Mouse (Mus musculus): ENCODE data around the gene Nme4. TPM values are rescaled to one million over a fixed set of nuclear protein-coding genes. Genes with fewer than 3 reads are reported as not detected.

Gene Nme4
- polyA plus RNA-seq (2015; fragmentation: Nextera tagmentation; extraction: Ambion mirVana): 87.1 and 98.8 TPM in 2 replicates

GRCm38 (mm10) chr17:26095121-26095740, at the start of gene Nme4:
TSS of gene Nme4 (minus strand) at chr17:26095602.
- H3K4me2 ChIP-seq (replicated peaks): peak within 1 kb of the TSS; percentile 85
- H3K36me3 ChIP-seq: no peaks in the 10 kb centered on the region; the same call in 1 of the 2 replicates
- peak within 1 kb of the TSS; percentile 71 for H3K27ac ChIP-seq (replicated peaks)
- no peaks in the 10 kb centered on the region for H3K9me3 ChIP-seq (replicated peaks)
- 1% methylated on average over 47 of the region's 47 CpGs for WGBS
- peak within 1 kb of the TSS; percentile 74 for H3K9ac ChIP-seq
- peak within 1 kb of the TSS; percentile 72 for H3K4me3 ChIP-seq (replicated peaks)
- H3K4me1 ChIP-seq: peaks cover 15% of the 10 kb centered on the region
- ATAC-seq (ENCODE audit: insufficient number of reproducible peaks, low FRiP score, low TSS enrichment, low read depth): 0 out of 2 replicates have a peak, but pooled peaks have one; percentile 63
- H3K27me3 ChIP-seq: no peaks in the 10 kb centered on the region

DNA sequence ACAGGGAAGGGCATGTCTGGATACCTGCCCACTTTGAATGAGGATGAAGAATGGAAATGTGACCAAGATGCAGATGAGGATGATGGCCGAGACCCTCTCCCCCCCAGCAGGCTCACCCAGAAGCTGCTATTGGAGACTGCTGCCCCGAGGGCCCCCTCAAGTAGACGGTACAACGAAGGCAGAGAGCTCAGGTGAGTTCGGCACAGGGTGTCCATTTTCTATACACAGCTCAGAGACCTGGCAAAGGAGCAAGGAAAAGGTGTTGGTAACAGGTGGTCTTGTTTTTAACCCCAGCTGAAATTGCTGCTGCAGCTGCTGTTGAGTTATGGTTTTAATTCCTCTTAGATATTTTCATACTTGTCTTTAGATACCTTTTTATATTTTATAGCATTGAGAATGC, 48.0 kb upstream of the Nme4 start:
- 90% methylated on average over 5 of the region's 5 CpGs for WGBS
- peaks cover 47% of the 10 kb centered on the region for H3K36me3 ChIP-seq
- peaks cover 22% of the 10 kb centered on the region for H3K4me1 ChIP-seq
- no peak overlapping the region for H3K4me2 ChIP-seq (replicated peaks)
- no peak overlapping the region for H3K4me3 ChIP-seq (replicated peaks)
- H3K27ac ChIP-seq (replicated peaks): no peak overlapping the region
- no peaks in the 10 kb centered on the region for H3K9me3 ChIP-seq (replicated peaks)
- no peaks in the 10 kb centered on the region for H3K27me3 ChIP-seq
- no peak for ATAC-seq (ENCODE audit: insufficient number of reproducible peaks, low FRiP score, low TSS enrichment, low read depth)
- no peak overlapping the region for H3K9ac ChIP-seq

GRCm38 (mm10) chr17:26142796-26143195, 47.4 kb upstream of the Nme4 start:
- Histone ChIP-seq H3K4me1 (peaks cover 28% of the 10 kb centered on the region), H3K27ac (replicated peaks) (no peak overlapping the region), H3K27me3 (no peaks in the 10 kb centered on the region), H3K9ac (no peak overlapping the region), H3K4me3 (replicated peaks) (no peak overlapping the region), H3K36me3 (peaks cover 41% of the 10 kb centered on the region), H3K9me3 (replicated peaks) (no peaks in the 10 kb centered on the region), H3K4me2 (replicated peaks) (no peak overlapping the region)
- 87% methylated on average over 4 of the region's 4 CpGs for WGBS
- no peak for ATAC-seq (ENCODE audit: insufficient number of reproducible peaks, low FRiP score, low TSS enrichment, low read depth)

DNA sequence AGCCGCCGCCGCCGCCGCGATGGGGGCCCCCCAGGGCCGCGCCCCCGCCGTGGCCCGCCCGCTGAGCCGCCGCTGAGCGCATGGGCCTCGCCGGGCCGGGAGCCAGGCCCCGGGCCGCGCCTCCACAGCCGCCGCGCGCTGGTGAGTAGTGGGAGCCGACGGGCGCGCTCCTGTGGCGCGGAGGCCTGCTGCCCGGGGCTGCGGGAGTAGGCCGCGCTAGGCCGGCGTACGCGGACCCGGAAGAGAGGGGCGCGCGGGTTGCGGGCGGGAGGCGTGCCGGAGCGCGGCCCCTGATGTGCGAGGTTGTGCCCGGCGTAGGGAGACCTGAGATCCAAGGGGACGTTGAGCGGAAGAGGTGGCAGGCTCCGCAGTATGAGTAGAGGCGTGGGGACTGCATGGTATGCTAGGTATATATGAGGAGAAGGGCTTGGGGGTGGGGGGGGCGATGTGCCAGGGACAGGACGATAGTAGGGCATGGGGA, 43.5 kb upstream of the Nme4 start:
- Histone ChIP-seq H3K9me3 (replicated peaks) (no peaks in the 10 kb centered on the region), H3K4me1 (peaks cover 31% of the 10 kb centered on the region), H3K4me3 (replicated peaks) (peak overlapping the region; percentile 90), H3K27ac (replicated peaks) (peak overlapping the region; percentile 96), H3K4me2 (replicated peaks) (peak overlapping the region; percentile 69), H3K27me3 (no peaks in the 10 kb centered on the region), H3K9ac (peak overlapping the region; percentile 97), H3K36me3 (peaks cover 15% of the 10 kb centered on the region)
- peak; percentile 69 for ATAC-seq (ENCODE audit: insufficient number of reproducible peaks, low FRiP score, low TSS enrichment, low read depth)
- under 1% methylated on average over 46 of the region's 58 CpGs for WGBS

DNA sequence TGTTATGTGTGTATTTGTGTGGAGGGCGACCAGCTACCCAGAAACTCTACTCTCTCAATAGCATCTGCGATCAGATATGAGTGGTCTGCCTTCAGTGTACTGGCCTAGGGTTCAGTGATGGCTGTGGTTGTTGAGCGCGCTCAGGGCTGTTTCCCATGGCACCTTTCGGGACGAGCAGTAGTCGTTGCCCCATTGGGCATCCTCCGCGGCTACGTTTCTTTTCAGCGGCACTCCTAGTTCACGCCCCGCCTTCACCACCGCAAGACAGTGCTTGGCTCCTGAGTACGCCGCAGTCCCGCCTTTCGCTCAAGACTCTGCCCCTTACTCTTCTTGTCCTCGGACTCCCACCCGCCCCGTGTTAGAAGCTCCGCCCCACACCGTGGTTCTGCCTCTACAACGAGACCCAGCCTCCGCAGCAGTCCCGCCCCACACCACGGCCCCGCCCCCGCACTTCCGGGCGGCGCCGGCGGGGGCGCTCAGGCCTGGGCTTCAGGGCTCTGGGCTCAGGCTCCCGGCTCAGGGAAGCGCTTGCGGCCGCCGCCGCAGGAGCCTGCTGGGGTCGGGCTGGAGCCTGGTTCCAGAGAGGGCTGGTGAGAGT, 42.9 kb upstream of the Nme4 start, which contains the start of gene Axin1:
Gene Axin1, plus strand, starts transcription at position 450 of the 598 bp plus-strand sequence.
- Histone ChIP-seq H3K9me3 (replicated peaks) (no peaks in the 10 kb centered on the region), H3K36me3 (peaks cover 9% of the 10 kb centered on the region), H3K4me3 (replicated peaks) (peak within 1 kb of the TSS; percentile 90), H3K27me3 (no peaks in the 10 kb centered on the region), H3K9ac (peak within 1 kb of the TSS; percentile 97), H3K27ac (replicated peaks) (peak within 1 kb of the TSS; percentile 96), H3K4me1 (peaks cover 26% of the 10 kb centered on the region), H3K4me2 (replicated peaks) (peak within 1 kb of the TSS; percentile 69)
- WGBS: under 1% methylated on average over 41 of the region's 42 CpGs
- peak; percentile 99 for ATAC-seq (ENCODE audit: insufficient number of reproducible peaks, low FRiP score, low TSS enrichment, low read depth)

GRCm38 (mm10) chr17:26137751-26138130, 42.3 kb upstream of the Nme4 start:
- H3K4me3 ChIP-seq (replicated peaks): peak overlapping the region; percentile 90
- peak overlapping the region; percentile 96 for H3K27ac ChIP-seq (replicated peaks)
- H3K9ac ChIP-seq: peak overlapping the region; percentile 37; the same call in 1 of the 2 replicates
- peak overlapping the region; percentile 69 for H3K4me2 ChIP-seq (replicated peaks)
- 63% methylated on average over 2 of the region's 2 CpGs for WGBS
- ATAC-seq (ENCODE audit: insufficient number of reproducible peaks, low FRiP score, low TSS enrichment, low read depth): no peak
- peaks cover 3% of the 10 kb centered on the region for H3K36me3 ChIP-seq
- peaks cover 24% of the 10 kb centered on the region for H3K4me1 ChIP-seq
- no peaks in the 10 kb centered on the region for H3K27me3 ChIP-seq
- no peaks in the 10 kb centered on the region for H3K9me3 ChIP-seq (replicated peaks)

DNA sequence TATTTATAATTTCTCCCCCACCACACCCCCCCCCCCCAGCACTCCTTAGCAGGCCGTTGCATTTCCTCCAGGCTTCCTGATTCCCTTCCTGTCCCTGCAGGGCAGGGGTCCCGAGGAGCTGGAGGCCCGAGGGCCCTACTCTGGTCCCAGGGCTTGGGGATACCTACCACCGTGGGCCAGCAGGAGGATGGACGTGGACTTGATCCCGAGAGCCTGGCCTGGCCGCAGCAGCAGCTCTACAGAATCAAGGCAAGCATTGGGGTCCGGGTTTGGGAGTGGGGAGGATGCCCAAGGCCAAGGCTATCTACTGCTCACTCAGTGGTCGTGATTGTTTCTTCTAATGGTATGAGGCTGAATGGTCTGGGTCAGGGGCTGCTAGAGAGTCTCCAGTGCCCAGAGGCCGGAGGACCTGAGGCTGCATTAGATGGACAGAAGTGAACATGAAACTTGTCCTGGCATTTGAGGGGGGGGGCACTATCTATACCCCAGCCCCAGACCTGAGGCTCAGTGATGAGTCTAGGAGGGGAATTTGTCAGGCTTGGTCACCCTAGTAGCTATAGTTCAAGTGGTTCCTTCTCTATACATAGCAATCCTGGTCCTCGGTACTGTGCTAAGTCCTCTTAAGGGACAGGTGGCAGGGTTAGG, 41.8 kb upstream of the Nme4 start:
- H3K4me2 ChIP-seq (replicated peaks): no peak overlapping the region
- H3K27me3 ChIP-seq: no peaks in the 10 kb centered on the region
- no peaks in the 10 kb centered on the region; the same call in 1 of the 2 replicates for H3K36me3 ChIP-seq
- H3K4me1 ChIP-seq: peaks cover 24% of the 10 kb centered on the region
- 88% methylated on average over 11 of the region's 11 CpGs for WGBS
- H3K9me3 ChIP-seq (replicated peaks): no peaks in the 10 kb centered on the region
- H3K27ac ChIP-seq (replicated peaks): no peak overlapping the region
- H3K4me3 ChIP-seq (replicated peaks): no peak overlapping the region
- H3K9ac ChIP-seq: no peak overlapping the region
- no peak for ATAC-seq (ENCODE audit: insufficient number of reproducible peaks, low FRiP score, low TSS enrichment, low read depth)

DNA sequence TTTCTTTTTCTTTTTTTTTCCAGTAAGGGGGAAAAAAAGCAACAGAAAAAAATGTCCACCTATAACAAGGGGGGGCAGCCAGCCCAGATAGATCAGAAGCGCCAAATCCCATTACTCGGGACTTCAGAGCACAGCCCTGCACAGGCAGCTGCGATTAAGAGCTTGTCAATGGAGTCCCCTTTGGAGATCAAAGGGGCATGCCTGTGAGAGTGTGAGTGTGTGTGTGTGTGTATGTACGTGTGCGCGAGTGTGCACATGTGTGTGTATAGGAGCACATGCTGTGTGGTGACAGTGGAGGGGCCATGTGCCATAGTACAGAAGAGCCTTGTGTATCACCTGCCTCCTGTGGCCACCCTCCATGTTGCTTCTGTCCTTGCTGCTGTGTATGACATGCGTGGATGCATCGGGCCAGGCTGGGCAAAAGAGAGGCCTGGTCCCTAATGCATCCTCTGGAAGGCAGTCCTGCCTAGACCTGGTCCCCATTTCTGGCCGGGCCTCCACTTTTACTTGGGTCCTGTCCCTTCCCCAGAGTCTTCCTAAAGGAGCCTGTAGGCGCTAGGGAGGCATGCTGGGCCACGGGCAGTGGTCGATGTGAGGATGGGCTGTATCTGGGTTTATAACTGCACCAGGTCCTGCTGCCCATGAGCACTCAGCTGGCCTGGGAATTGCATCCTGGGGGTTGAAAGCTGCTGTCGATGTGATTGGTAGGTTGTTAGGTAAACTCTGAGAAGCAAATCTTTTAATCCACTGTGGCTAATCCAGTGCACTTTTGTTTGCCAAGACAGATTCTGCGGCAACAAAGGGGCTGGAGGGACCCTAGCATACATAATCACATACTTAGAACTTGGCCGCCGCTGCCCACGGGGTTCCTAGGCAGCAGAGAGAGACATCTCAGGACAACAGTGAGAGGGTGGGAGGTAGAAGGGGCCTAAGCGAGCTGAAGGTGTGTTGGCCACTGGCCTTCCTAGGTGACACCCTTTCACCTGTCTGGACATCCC, 36.8 kb upstream of the Nme4 start:
- H3K9me3 ChIP-seq (replicated peaks): no peaks in the 10 kb centered on the region
- 83% methylated on average over 18 of the region's 18 CpGs for WGBS
- no peak overlapping the region for H3K4me2 ChIP-seq (replicated peaks)
- H3K36me3 ChIP-seq: peaks cover 45% of the 10 kb centered on the region
- no peak overlapping the region for H3K4me3 ChIP-seq (replicated peaks)
- no peak overlapping the region for H3K9ac ChIP-seq
- ATAC-seq (ENCODE audit: insufficient number of reproducible peaks, low FRiP score, low TSS enrichment, low read depth): no peak
- H3K4me1 ChIP-seq: no peaks in the 10 kb centered on the region
- H3K27ac ChIP-seq (replicated peaks): no peak overlapping the region
- no peaks in the 10 kb centered on the region for H3K27me3 ChIP-seq

DNA sequence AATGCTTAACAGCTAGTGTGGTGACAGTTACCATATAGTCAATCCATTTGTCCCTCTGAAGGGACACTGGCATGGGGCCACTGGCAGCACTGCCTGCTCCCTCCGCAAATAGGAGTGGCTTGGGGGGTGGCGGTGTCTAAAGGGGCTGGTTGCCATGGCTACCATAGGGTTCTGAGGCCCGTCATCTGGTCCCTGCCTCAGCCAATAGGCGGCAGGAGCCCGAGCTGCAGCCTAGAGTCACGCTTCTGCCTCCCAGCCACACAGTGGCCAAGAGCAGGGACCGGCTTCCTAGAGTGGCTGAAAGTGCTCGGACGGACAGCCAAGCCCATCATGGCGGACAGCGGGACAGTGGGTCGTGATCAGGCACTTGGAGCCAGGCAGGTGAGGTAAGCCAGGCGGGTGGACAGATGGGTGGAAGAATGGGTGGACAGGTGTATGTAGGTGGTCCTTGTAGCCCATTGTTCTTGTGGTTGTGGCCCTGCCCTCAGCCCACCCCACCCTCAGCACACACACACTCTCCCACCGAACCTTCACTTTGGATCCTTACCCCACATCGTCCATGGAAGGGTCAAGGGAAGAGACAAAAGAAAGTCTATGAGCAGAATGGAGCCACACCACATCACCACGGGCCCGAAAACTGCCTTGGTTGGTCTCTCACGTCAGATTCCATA, 35.8 kb upstream of the Nme4 start:
- H3K4me1 ChIP-seq: no peaks in the 10 kb centered on the region
- H3K4me2 ChIP-seq (replicated peaks): no peak overlapping the region
- no peak overlapping the region for H3K9ac ChIP-seq
- H3K4me3 ChIP-seq (replicated peaks): no peak overlapping the region
- H3K27me3 ChIP-seq: no peaks in the 10 kb centered on the region
- no peaks in the 10 kb centered on the region for H3K9me3 ChIP-seq (replicated peaks)
- peaks cover 54% of the 10 kb centered on the region for H3K36me3 ChIP-seq
- no peak overlapping the region for H3K27ac ChIP-seq (replicated peaks)
- ATAC-seq (ENCODE audit: insufficient number of reproducible peaks, low FRiP score, low TSS enrichment, low read depth): no peak
- WGBS: 86% methylated on average over 18 of the region's 18 CpGs

DNA sequence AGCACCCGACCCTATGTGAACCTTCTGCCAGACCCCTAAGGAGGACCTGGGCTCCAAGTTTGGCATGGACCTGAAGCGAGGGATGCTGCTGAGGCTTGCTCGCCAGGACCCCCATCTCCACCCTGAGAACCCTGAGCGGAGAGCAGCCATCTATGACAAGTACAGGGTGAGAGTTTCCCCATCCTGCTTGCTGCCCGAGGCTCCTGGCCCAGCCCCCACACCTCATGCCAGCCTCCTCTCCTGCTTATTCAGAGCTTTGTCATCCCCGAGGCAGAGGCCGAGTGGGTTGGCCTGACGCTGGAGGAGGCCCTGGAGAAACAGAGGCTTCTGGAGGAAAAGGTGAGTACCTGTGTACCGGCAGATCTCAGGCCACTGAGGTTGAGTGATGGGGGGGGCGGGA, 29.8 kb upstream of the Nme4 start:
- 88% methylated on average over 10 of the region's 10 CpGs for WGBS
- Histone ChIP-seq H3K4me2 (replicated peaks) (no peak overlapping the region), H3K9me3 (replicated peaks) (no peaks in the 10 kb centered on the region), H3K27me3 (no peaks in the 10 kb centered on the region), H3K9ac (no peak overlapping the region), H3K4me3 (replicated peaks) (no peak overlapping the region), H3K27ac (replicated peaks) (no peak overlapping the region), H3K36me3 (peaks cover 51% of the 10 kb centered on the region), H3K4me1 (peaks cover 16% of the 10 kb centered on the region)
- no peak for ATAC-seq (ENCODE audit: insufficient number of reproducible peaks, low FRiP score, low TSS enrichment, low read depth)
